Mouse (Mus musculus) forebrain, embryonic 12.5 days (tissue): ENCODE measurements around the gene Muc4. TPM values are rescaled to one million over a fixed set of nuclear protein-coding genes. Genes with fewer than 3 reads are reported as not detected.

Experiments used
- ATAC-seq: fragments of 200-750 bp; cut with Nextera tagmentation; 2 replicates; pipeline ENCODE4 v1.8.0; 2017; ENCODE audit warnings: moderate TSS enrichment; ENCODE audit not compliant: low FRiP score
- H3K27ac ChIP-seq: fragments of 300-500 bp; sonication (generic); 2 replicates; pipeline ENCODE4 v1.5.1; 2016; ENCODE audit warnings: mild to moderate bottlenecking
- H3K27me3 ChIP-seq: fragments of 300-500 bp; sonication (generic); 2 replicates; pipeline ENCODE4 v1.6.1; 2016; ENCODE audit warnings: mild to moderate bottlenecking
- H3K36me3 ChIP-seq: fragments of 300-500 bp; sonication (generic); replicated peaks from 2 replicates; pipeline ENCODE4 v1.6.1; 2016; ENCODE audit warnings: mild to moderate bottlenecking
- H3K4me1 ChIP-seq: fragments of 300-500 bp; sonication (generic); 2 replicates; pipeline ENCODE4 v1.6.1; 2016
- H3K4me2 ChIP-seq: fragments of 300-500 bp; sonication (generic); 2 replicates; pipeline ENCODE4 v1.6.1; 2016; ENCODE audit warnings: mild to moderate bottlenecking, moderate library complexity
- H3K4me3 ChIP-seq: fragments of 300-500 bp; sonication (generic); replicated peaks from 2 replicates; pipeline ENCODE4 v1.5.1; 2016; ENCODE audit warnings: mild to moderate bottlenecking
- H3K9ac ChIP-seq: fragments of 300-500 bp; sonication (generic); 2 replicates; pipeline ENCODE4 v1.6.1; 2016; ENCODE audit warnings: mild to moderate bottlenecking
- H3K9me3 ChIP-seq: fragments of 300-500 bp; sonication (generic); 2 replicates; pipeline ENCODE4 v1.6.1; 2016
- WGBS: fragments of 180-500 bp; shearing (Covaris S2); methylation state at CpG from one replicate; pipeline ENCODE4 v1.1.7; 2016; 5-methylcytosine and 5-hydroxymethylcytosine counted together
- polyA plus RNA-seq: library from polyadenylated mRNA; unstranded; fragments of >200 nt; fragmentation: Nextera tagmentation; extraction: Ambion mirVana; gene quantifications from 2 replicates; pipeline ENCODE4 v1.2.1, GENCODE M21; 2016

Muc4 gene
- 0.19 and 0.28 TPM in 2 replicates for polyA plus RNA-seq

- WGBS = 87% methylated on average over 2 of the region's 2 CpGs
- no peak for ATAC-seq
Observed at GRCm38 (mm10) chr16:32735586-32735985, at the start of gene Muc4. Gene Muc4 (plus strand): TSS chr16:32735886.

DNA sequence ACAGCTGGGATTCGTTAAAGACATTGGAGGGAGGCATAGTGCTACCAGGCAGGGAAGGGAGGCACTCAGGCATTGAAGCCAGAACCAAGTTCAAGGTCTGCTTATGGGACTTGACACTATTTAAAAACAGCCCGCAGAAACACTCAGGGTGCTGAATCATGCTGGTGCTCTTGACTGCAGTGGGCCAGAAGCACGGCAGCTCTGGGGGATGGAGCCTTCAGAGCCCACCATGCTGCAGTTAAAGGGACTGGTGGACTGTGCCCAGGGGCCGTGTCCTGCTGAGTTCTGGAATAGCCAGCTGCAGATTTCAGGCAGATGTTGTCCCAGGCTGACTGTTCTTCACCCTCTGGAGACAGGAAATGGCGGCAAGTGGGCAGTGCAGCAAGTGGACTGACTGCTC lies 49.7 kb upstream of the Muc4 start:
- Histone ChIP-seq H3K27ac (no peak overlapping the region), H3K9me3 (no peaks in the 10 kb centered on the region), H3K4me3 (no peak overlapping the region), H3K27me3 (no peaks in the 10 kb centered on the region), H3K4me2 (no peak overlapping the region), H3K9ac (no peak overlapping the region), H3K4me1 (no peaks in the 10 kb centered on the region), H3K36me3 (peaks cover 9% of the 10 kb centered on the region)
- ATAC-seq = no peak
- WGBS = 70% methylated on average over 5 of the region's 5 CpGs

More at GRCm38 (mm10) chr16:32735586-32735985, at the start of gene Muc4:
- no peak within 1 kb of the TSS for H3K4me3 ChIP-seq
- H3K4me1 ChIP-seq = 0 out of 2 replicates have a peak, but pooled peaks cover 3% of the 10 kb centered on the region
- H3K4me2 ChIP-seq = no peak within 1 kb of the TSS
- no peak within 1 kb of the TSS for H3K27ac ChIP-seq
- H3K9ac ChIP-seq = no peak within 1 kb of the TSS
- H3K9me3 ChIP-seq = no peaks in the 10 kb centered on the region
- H3K36me3 ChIP-seq = no peaks in the 10 kb centered on the region
- H3K27me3 ChIP-seq = peaks cover 6% of the 10 kb centered on the region; the same call in 1 of the 2 replicates

DNA sequence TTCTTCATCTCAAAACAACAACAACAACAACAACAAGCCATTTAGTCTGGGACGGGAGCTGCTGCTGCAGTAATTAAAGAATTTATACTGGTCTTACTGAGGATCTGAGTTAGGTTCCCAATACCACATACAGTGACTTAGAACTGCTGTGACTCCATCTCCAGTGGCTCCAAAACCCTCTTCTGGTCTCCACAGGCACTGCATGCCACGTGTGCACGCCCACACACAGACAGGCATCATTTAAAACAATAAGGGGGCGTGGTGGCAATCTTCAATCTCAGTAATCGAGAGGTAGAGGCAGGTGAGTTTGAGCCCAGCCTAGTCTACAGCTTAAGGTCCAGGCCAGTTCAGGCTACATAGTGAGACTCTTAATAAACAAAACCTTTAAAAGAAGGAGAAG lies 48.5 kb upstream of the Muc4 start:
- Histone ChIP-seq H3K9ac (no peak overlapping the region), H3K4me1 (no peaks in the 10 kb centered on the region), H3K4me2 (no peak overlapping the region), H3K27me3 (no peaks in the 10 kb centered on the region), H3K27ac (no peak overlapping the region), H3K9me3 (no peaks in the 10 kb centered on the region), H3K4me3 (no peak overlapping the region), H3K36me3 (peaks cover 7% of the 10 kb centered on the region)
- ATAC-seq = no peak
- WGBS = 77% methylated on average over 5 of the region's 5 CpGs

- no peaks in the 10 kb centered on the region for H3K9me3 ChIP-seq
- no peak for ATAC-seq
- no peak overlapping the region for H3K9ac ChIP-seq
- 74% methylated on average over 4 of the region's 4 CpGs for WGBS
- H3K4me2 ChIP-seq = no peak overlapping the region
- H3K4me3 ChIP-seq = no peak overlapping the region
- H3K27me3 ChIP-seq = no peaks in the 10 kb centered on the region
- no peaks in the 10 kb centered on the region for H3K36me3 ChIP-seq
- H3K4me1 ChIP-seq = no peaks in the 10 kb centered on the region
- H3K27ac ChIP-seq = no peak overlapping the region
Observed at GRCm38 (mm10) chr16:32688770-32689169, 46.9 kb upstream of the Muc4 start.

GRCm38 (mm10) chr16:32689501-32689900 lies 46.2 kb upstream of the Muc4 start:
- no peak overlapping the region for H3K9ac ChIP-seq
- H3K4me1 ChIP-seq = no peaks in the 10 kb centered on the region
- H3K27me3 ChIP-seq = no peaks in the 10 kb centered on the region
- no peak overlapping the region for H3K4me3 ChIP-seq
- no peak overlapping the region for H3K4me2 ChIP-seq
- no peaks in the 10 kb centered on the region for H3K9me3 ChIP-seq
- H3K36me3 ChIP-seq = no peaks in the 10 kb centered on the region
- WGBS = 5% methylated on average over 9 of the region's 9 CpGs
- H3K27ac ChIP-seq = no peak overlapping the region
- 0 out of 2 replicates have a peak, but pooled peaks have one; percentile 36 for ATAC-seq

- 51% methylated on average over 7 of the region's 7 CpGs for WGBS
- Histone ChIP-seq H3K9ac (no peak overlapping the region), H3K36me3 (no peaks in the 10 kb centered on the region), H3K27me3 (no peaks in the 10 kb centered on the region), H3K4me2 (no peak overlapping the region), H3K9me3 (no peaks in the 10 kb centered on the region), H3K4me1 (no peaks in the 10 kb centered on the region), H3K4me3 (no peak overlapping the region), H3K27ac (no peak overlapping the region)
- ATAC-seq = no peak
Observed at GRCm38 (mm10) chr16:32696841-32697464, 38.7 kb upstream of the Muc4 start.

- Histone ChIP-seq H3K4me1 (no peaks in the 10 kb centered on the region), H3K4me3 (no peak overlapping the region), H3K9ac (no peak overlapping the region), H3K27ac (no peak overlapping the region), H3K9me3 (no peaks in the 10 kb centered on the region), H3K36me3 (no peaks in the 10 kb centered on the region), H3K27me3 (no peaks in the 10 kb centered on the region), H3K4me2 (no peak overlapping the region)
- no peak for ATAC-seq
- 90% methylated on average over 22 of the region's 22 CpGs for WGBS
Observed at GRCm38 (mm10) chr16:32697665-32698446, 37.8 kb upstream of the Muc4 start.

- H3K4me1 ChIP-seq = no peaks in the 10 kb centered on the region
- no peak overlapping the region for H3K4me3 ChIP-seq
- H3K36me3 ChIP-seq = no peaks in the 10 kb centered on the region
- H3K27me3 ChIP-seq = no peaks in the 10 kb centered on the region
- no peak overlapping the region for H3K9ac ChIP-seq
- no peak for ATAC-seq
- H3K4me2 ChIP-seq = no peak overlapping the region
- WGBS = 39% methylated on average over 7 of the region's 7 CpGs
- no peaks in the 10 kb centered on the region for H3K9me3 ChIP-seq
- no peak overlapping the region for H3K27ac ChIP-seq
Observed at GRCm38 (mm10) chr16:32698550-32698949, 37.1 kb upstream of the Muc4 start.

GRCm38 (mm10) chr16:32703312-32703912 lies 32.3 kb upstream of the Muc4 start:
- no peak overlapping the region for H3K4me3 ChIP-seq
- ATAC-seq = no peak
- WGBS = 81% methylated on average over 9 of the region's 9 CpGs
- no peak overlapping the region for H3K4me2 ChIP-seq
- H3K4me1 ChIP-seq = no peaks in the 10 kb centered on the region
- H3K36me3 ChIP-seq = no peaks in the 10 kb centered on the region
- no peaks in the 10 kb centered on the region for H3K9me3 ChIP-seq
- no peaks in the 10 kb centered on the region for H3K27me3 ChIP-seq
- H3K9ac ChIP-seq = no peak overlapping the region
- no peak overlapping the region for H3K27ac ChIP-seq

DNA sequence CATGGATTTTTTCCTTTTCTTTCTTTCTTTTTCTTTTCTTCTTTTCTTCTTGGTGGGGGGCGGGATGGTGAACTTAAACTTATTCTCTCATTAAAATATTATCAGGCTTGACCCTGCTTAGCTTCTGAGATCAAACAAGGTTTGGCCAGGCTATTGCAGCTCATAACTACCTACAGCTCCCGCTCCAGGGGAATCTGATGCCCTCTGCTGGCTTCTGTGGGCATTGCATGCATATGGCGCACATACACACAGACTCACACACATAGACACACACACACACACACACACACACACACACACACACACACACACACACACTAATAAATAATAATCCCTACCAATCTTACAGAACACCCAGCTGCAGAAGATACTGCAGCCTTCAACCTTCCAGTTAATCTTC lies 30.1 kb upstream of the Muc4 start:
- WGBS = 90% methylated on average over 3 of the region's 3 CpGs
- Histone ChIP-seq H3K4me1 (no peaks in the 10 kb centered on the region), H3K9me3 (no peaks in the 10 kb centered on the region), H3K27me3 (no peaks in the 10 kb centered on the region), H3K27ac (no peak overlapping the region), H3K36me3 (no peaks in the 10 kb centered on the region), H3K9ac (no peak overlapping the region), H3K4me3 (no peak overlapping the region), H3K4me2 (no peak overlapping the region)
- ATAC-seq = no peak

DNA sequence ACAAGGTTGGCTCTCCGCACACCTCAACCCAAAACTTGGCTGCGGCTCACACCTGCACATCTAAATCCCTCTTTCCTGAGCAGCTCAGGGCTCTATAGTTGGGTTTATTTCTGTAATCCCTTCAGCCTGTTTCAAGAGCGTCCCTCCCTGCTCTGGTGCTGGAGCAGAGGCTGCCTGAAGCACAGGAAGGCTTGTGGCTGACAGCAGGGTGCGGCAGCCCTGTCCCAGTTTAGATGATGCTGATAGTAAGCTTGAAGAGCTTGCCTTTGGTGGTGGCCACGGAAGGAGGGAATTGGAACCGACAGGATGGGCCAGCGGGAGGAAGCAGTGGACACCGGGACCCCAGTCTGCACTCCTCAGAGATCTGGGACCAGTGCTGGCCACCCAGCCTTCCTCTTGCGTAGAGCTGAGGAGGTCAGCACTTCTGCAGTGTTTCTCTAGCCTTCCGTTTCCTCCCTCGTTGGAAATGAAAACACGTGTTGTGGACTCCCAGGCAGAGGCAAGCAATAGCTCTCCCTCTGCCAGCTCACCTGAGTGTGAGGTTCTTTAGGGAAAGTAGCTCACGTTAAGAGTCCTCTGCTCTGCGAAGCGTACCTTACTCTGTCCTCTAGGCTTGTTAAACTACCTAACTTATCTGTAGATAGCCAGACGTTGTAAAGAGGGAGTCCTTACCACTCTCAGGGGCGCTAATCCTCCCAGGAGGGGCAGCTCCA lies 28.4 kb upstream of the Muc4 start:
- H3K36me3 ChIP-seq = no peaks in the 10 kb centered on the region
- 74% methylated on average over 17 of the region's 17 CpGs for WGBS
- no peak overlapping the region for H3K4me2 ChIP-seq
- no peak overlapping the region for H3K27ac ChIP-seq
- no peak overlapping the region for H3K4me3 ChIP-seq
- no peak overlapping the region for H3K9ac ChIP-seq
- no peaks in the 10 kb centered on the region for H3K4me1 ChIP-seq
- no peaks in the 10 kb centered on the region for H3K27me3 ChIP-seq
- no peak for ATAC-seq
- no peaks in the 10 kb centered on the region for H3K9me3 ChIP-seq

- 79% methylated on average over 9 of the region's 9 CpGs for WGBS
- Histone ChIP-seq H3K9me3 (no peaks in the 10 kb centered on the region), H3K27me3 (no peaks in the 10 kb centered on the region), H3K4me2 (no peak overlapping the region), H3K9ac (no peak overlapping the region), H3K36me3 (no peaks in the 10 kb centered on the region), H3K4me3 (no peak overlapping the region), H3K4me1 (no peaks in the 10 kb centered on the region), H3K27ac (no peak overlapping the region)
- no peak for ATAC-seq
Observed at GRCm38 (mm10) chr16:32707824-32708456, 27.7 kb upstream of the Muc4 start.
